Mouse (Mus musculus) urinary bladder, adult 18-20 months (tissue): ENCODE data around the gene 2510039O18Rik.
A peak's percentile ranks its signal among the peaks of the same experiment; 100 is the strongest.

ENCODE experiments used
- DNase-seq, 2 experiments: peaks; one replicate each; pipeline ENCODE4 v3.0.0; 2022; ENCODE audit warnings: low spot score in 2 of 2, mixed read lengths in 2 of 2

Gene 2510039O18Rik

GRCm38 (mm10) chr4:147937021-147937420 lies 3.7 kb upstream of the 2510039O18Rik start:
- DNase-seq: no peak

GRCm38 (mm10) chr4:147937486-147937885 lies 3.2 kb upstream of the 2510039O18Rik start:
- DNase-seq: no peak

- peak in 1 of 2 experiments; percentile 60 for DNase-seq
Measured at GRCm38 (mm10) chr4:147938148-147939096, 2.3 kb upstream of the 2510039O18Rik start.

DNA sequence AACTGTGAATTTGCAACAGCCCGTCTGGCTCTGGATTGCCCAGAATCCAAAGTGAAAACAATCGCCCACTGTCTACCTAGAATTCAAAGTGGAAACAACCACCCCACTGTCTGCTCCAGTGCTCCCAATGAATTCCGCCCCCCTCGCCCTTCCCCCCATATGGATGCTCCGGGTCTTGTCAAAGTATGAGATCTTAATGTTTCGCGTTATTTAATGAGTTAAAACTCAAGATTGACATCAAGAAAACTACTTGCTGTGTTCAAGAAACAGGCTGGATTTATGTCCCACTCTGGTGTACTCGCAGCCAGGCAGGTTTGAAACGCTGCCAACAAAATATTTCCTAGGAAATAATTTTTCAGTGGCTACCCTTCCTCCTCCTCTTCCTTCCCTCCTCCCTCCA lies 584 bp upstream of the 2510039O18Rik start:
- DNase-seq: no peak

DNA sequence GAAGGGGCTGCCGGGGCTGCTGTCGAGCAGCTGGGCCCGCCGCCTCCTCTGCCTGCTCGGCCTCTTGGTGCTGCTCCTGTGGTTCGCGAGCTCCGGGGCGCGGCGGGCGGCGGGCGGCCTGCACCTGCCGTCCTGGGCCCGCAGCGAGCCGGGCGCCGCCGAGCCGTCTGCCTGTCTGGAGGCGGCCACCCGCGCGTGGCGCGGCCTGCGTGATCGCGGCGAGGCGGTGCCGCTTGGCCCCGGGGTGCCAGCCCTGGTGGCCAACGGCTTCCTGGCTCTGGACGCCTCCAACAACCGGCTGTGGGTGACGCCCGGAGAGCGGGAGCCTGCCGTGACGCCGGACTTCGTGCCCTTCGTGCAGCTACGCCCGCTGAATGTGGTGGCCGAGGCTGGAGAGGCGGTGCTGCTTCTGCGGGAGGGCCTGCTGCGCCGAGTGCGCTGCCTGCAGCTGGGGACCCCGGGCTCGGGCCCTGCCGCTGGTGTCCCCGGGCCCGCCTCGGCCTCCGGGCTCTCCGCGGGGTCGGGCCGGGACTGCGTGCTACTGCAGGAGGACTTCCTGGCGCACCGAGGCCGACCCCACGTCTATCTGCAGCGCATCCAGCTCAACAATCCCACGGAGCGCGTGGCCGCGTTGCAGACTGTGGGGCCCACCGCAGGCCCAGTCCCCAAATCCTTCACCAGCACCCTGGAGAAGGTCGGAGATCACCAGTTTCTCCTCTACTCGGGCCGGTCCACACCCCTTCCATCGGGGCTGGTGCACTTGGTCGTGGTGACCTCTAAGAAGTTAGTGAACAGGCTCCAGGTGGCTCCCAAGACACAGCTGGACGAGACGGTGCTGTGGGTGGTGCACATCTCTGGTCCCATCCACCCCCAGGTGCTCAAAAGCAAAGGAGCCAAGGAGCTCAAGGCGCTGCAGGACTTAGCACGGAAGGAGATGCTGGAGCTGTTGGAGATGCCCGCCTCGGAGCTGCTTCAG lies 638 bp downstream of the 2510039O18Rik start:
- DNase-seq: peak in 1 of 2 experiments; percentile 42

DNA sequence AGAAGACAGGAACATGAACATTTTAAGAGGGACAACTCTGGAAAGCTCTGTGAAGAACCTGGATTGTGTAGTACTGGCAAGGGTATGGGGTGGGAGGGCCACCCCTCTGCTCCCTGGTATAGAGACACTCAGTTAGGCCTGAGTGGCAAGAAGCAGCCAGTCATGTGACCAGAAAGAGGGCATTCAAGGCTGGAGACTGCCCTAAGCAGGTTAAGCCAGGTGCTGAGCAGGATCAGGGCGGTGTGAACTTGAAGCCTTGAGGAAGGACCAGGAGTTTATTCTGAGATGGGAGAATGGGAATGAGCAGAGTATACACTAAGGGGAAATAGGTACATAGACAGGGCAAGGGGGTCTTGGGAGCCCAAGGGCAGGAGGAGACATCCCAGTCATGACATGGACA lies 2.3 kb downstream of the 2510039O18Rik start:
- no peak for DNase-seq

DNA sequence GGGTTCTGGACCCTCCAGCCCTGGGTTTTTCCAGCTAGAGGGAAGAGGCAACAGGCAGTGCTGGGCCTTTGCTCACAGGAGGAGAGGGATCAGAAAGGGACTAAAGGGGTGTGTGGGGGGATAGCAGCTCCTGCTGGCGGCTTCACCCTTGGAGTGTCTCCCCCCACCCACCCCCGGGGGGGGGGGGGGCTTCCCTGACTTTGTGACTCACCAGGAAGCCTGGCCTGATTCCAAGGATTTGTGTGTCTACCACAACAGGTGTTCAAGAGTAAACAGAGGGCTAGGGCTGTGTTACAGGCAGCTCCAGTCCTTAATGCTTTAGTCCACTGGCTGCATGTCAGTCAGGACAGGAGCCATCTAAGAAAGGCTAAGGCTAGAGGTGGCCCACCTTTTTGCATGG lies 6.8 kb downstream of the 2510039O18Rik start:
- no peak for DNase-seq

DNA sequence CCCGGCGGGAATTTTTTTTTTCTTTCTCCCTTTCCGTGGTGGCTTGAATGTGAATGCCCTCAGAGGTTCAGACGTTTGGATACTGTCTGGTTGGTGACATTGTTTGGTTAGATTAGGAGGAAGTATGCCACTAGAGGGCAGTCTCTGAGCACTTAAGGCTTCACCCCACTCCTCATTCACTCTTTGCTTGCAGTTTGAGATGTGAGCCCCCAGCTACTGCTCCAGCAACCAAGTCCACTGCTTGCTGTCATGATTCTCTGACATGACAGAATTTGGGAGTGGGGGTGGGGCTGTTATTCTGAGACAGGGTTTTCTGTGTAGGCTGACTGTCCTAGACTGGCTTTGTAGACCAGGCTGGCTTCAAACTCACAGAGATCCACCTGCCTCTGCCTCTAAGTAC lies 12.9 kb downstream of the 2510039O18Rik start:
- DNase-seq: no peak

DNA sequence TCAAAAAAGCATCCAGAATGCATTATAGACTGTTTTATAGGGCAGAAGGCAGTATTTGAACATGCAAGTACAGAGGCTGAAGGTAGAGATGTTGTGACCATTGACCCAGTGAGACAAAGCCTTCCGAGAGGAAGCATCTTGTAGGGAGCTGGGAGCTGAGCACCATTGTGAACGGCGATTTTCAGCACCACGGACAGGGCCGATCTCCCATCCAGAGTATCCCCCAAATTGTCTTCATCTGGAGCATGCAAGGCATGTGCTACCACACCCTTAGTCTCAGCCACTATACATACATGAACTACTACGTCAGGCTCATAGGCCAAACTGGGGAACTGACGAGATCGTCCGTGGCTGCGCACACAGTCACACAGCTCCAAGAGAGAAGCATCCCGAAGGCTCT lies 16.4 kb downstream of the 2510039O18Rik start:
- DNase-seq: no peak

- no peak for DNase-seq
Measured at GRCm38 (mm10) chr4:147959881-147960831, 19.5 kb downstream of the 2510039O18Rik start.

DNA sequence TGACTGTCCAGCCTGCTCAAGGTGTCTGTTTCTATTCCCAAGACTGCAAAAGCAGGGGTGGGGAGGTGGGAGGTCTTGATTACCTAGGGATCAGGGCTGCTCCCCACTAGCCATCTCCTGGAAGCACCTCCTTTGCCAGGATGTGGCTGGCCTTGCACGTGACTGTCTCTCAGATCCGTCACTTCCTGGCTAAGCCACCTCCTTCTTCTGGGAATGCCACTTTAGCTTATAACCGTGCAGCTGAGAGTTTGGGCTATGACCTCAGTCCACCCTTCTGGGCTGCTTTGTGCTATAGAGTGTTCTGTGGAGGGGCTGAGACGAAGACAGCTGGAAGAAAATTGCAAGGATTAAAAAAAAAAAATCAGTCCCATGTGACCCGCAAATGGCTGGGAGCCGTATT lies 22.1 kb downstream of the 2510039O18Rik start:
- DNase-seq: no peak

- DNase-seq: no peak
Measured at GRCm38 (mm10) chr4:147963623-147964022, 22.9 kb downstream of the 2510039O18Rik start.

DNA sequence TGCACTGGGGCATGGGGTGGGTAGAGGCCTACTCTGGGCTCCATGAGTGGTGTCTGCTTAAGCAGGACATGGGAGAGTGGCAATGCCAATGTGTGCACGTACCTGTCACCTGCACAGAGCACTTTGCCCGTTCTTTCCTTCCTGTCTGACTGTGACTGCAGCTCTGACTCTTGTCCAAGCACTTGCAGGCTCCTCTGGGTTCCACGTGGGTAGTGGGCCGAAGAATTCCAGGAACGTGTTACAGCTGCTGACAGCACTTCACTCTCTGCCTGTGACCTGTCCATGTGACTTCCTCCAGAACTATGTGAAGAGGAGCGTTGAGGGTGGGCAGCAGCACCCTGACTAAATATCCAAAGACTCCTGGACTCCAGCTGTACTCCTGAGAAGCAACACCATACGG lies 25.0 kb downstream of the 2510039O18Rik start:
- DNase-seq: no peak

DNA sequence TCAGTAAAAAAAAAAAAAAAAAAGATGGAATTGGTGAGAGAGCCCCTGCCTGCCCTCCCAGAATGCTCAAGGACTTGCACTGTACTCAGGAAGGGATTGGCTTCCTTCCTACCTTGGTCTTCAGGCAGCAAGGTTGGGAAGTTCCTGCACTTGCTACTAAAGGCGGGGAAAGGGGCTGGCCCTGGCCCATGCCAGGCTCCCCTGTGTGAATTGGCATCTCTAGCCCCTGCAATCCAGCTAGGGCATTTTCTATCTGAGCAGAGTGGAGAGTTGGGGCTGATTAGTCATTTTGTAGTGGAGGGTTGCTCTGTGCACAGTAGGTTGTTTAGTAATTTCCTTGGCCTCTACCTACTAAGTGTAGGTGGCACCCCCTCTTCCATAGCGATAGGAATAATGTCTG lies 28.1 kb downstream of the 2510039O18Rik start:
- DNase-seq: no peak

DNA sequence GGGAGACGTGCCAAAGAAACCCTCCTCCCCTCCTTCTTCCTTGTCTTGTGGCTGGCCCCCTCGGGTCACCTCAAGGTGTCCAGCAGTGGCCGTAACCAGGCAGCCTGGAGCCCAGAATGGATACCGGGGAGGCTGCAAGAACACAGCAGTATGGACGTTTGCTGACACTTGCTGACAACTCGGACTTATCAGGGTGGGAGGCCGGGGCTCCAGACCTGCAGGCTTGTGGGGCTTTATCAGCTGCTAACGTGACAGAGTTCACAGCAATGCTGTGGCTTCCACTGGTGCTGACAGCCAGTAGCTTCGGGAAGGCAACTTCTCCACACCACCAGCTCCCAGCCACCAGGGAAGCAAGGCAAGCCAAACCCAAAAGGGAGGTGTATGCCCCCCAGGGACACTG lies 28.6 kb downstream of the 2510039O18Rik start:
- DNase-seq: no peak

DNA sequence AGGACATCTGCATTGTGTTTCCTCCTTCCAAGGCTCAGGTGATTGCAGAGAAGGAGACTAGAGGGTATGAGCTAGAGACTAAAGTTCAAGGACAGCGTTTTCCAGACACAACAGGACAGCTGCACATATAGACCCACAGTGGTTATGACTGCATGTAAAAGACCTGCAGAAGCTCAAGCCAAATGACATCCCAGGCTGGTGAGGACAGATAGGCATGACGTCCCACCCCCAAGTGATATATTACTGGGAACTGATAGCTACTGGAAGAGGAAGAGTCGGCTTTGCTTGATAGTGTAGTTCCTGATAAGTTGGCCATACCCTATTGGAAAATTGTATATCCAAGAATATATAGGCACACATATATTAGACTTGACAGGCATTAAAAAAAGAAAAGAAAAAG lies 35.5 kb downstream of the 2510039O18Rik start:
- DNase-seq: no peak

GRCm38 (mm10) chr4:147977726-147978125 lies 37.0 kb downstream of the 2510039O18Rik start:
- no peak for DNase-seq

- no peak for DNase-seq
Measured at GRCm38 (mm10) chr4:147978391-147978790, 37.7 kb downstream of the 2510039O18Rik start.

GRCm38 (mm10) chr4:147979441-147979860 lies 38.8 kb downstream of the 2510039O18Rik start:
- no peak for DNase-seq

DNA sequence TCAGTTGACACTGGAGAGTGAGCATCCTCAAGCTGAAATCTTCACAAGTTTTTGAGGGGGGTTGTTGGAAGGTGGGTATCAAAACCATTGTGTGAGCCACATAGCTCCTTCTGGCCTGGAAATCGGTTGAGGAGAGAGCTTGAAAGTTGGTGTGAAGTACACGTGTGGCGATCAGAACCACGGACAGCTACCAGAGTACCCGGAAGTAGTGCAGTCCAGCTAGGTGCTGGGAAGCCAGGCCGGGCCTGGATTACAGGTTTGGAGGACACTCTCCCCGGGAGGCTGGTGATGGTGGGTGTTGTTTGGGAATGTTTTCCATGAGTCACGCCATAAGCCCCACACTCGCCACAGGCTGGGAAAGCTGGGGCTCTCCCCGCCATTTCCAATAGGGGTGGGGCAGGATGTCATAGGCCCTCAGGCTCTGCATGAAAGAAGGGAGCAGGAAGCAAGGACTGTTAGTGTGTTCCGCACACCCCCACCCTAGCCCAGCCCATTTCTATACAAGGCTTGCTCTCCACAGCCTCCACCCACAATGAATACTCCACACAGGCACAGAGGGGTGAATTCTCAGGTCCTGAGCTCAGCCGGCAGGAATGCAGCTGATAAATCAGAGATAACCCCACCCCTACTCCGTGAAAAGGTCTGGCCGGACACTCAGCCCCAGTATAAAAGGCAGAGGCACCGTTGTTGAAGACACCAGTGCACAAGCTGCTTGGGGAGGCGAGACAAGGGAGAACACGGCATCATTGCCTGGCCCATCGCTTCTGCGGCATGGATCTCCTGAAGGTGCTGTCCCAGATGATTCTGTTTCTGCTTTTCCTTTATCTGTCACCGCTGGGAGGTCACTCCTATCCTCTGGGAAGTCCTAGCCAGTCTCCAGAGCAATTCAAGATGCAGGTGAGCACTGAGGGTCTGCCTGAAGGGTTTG lies 44.8 kb downstream of the 2510039O18Rik start, which contains the start of gene Nppb:
Gene Nppb, plus strand, starts transcription at position 584 of the 928 bp plus-strand sequence.
- DNase-seq: peak in 1 of 2 experiments; percentile 11
